Mouse (Mus musculus): ENCODE results near the gene Naglu. TPM values are rescaled to one million over a fixed set of nuclear protein-coding genes. Genes with fewer than 3 reads are reported as not detected.

The Naglu gene
- total RNA-seq, 2 experiments from 2014 or later, result 8.8 to 9.1 TPM

GRCm38 (mm10) chr11:101081659-101082058 lies 11.8 kb downstream of the Naglu start:
- intact Hi-C loops (cut with DNase I), result no loop called here
- DNase-seq (ENCODE audit: low spot score in 2 of 2), result no peak

DNA sequence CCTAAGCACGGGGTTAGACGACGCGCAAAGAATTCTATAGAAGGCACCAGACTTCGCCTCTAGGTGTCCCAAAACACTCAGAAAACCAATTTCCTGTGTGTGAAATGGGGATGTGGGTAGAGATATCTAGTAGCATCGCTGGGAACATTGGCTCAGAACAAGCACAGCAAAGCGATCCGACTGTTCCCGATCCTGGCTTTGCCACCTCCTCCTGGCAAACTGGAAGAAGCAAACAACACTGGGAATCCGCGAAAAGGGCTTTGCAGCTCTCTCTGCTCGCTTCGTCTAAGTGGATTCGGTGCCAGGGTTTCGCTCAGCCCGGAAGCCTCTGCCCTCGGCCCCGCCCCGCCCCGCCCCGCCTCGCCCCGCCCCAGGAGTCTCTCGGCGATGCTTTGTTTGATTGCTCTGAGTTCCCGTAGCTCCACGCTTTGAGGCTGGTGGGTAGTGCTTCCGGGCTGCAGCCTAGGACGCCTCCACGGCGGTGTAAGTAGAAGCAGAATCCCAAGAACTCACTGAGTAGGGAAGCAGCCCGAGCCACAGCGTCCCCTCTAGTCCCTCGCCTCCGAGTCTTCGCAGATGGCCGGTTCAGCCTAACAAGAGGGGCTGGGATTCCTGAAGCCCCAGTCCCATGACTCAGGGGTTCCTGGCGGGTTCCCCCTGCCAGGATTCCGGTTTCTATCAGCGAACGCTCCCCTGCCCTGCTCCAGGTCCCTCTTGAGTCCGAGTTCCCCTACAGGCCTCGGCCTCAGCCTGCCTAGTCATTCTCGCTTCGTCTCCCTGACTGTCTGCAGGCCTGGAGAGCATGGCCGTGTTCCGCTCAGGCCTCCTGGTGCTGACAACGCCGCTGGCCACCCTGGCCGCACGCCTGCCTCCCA lies 12.6 kb downstream of the Naglu start, which contains the start of gene Coasy:
Gene Coasy, plus strand, starts transcription at position 358 of the 875 bp plus-strand sequence.
- intact Hi-C loops (cut with DNase I), result no loop called here
- peak; percentile 89 to 91 for DNase-seq (ENCODE audit: low spot score in 2 of 2)

DNA sequence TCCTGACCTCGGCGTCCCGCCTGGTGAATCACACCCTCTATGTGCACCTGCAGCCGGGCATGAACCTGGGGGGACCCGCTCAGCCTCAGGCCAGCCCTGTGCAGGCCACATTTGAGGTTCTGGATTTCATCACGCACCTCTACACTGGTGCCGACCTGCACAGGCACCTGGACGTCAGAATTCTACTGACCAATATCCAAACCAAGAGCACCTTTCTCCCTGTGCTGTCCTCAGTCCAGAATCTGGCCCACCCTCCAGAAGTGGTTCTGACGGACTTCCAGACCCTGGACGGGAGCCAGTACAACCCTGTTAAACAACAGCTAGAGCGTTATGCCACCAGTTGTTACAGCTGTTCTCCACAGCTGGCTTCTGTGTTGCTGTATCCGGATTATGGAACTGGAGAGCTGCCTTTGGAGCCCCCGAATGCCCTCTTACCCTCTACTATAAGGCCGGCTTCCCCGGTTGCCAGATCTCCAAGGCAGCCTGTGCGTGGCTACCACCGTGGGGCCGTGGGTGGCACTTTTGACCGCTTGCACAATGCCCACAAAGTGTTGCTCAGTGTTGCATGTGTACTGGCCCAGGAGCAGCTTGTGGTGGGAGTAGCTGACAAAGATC lies 13.4 kb downstream of the Naglu start:
- intact Hi-C loops (cut with DNase I), result no loop called here
- no peak for DNase-seq (ENCODE audit: low spot score in 2 of 2)

DNA sequence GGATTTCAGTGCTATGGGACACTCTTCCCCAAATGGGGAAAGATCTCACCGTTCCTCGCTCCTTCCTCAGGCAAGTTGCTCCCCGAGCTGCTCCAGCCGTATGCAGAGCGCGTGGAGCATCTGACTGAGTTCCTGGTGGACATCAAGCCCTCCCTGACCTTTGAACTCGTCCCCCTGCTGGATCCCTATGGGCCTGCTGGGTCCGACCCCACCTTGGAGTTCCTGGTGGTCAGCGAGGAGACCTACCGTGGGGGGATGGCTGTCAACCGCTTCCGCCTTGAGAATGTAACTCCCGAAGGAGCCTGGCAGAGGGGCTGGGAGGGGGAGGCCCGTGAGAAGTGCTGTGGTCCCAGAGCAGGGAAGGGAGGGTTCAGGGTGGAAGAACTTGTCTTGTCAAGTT lies 14.4 kb downstream of the Naglu start:
- no peak for DNase-seq (ENCODE audit: low spot score in 2 of 2)
- intact Hi-C loops (cut with DNase I), result no loop called here

GRCm38 (mm10) chr11:101084811-101085210 lies 15.0 kb downstream of the Naglu start:
- intact Hi-C loops (cut with DNase I), result no loop called here
- no peak for DNase-seq (ENCODE audit: low spot score in 2 of 2)

DNA sequence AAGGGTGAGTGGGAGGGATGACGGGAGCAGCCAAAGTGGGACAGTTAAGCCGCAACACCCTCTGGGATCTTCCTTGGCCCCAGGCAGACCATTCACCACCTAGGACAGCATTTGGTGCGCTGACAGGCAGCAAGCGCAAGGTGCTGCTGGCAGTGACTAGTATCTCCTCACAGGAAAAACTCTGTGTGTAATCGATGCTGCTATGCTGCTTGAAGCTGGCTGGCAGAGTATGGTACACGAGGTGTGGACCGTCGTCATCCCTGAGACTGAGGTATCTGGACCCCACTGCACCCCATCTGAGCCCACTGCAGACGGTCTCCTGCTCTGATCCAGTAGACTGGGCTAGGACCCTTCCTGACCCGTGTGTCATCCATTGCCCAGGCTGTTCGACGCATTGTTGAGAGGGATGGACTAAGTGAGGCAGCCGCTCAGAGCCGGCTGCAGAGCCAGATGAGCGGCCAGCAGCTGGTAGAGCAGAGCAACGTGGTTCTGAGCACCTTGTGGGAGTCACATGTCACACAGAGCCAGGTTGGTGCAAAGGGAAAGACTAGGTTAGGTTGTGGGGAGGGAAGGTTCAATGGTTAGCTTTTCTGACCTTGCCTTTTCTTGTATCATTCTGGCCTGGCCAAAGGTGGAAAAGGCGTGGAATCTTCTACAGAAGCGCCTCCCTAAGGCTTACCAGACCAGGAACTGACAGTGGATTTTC lies 16.0 kb downstream of the Naglu start:
- no peak for DNase-seq (ENCODE audit: low spot score in 2 of 2)
- intact Hi-C loops (cut with DNase I), result no loop called here

DNA sequence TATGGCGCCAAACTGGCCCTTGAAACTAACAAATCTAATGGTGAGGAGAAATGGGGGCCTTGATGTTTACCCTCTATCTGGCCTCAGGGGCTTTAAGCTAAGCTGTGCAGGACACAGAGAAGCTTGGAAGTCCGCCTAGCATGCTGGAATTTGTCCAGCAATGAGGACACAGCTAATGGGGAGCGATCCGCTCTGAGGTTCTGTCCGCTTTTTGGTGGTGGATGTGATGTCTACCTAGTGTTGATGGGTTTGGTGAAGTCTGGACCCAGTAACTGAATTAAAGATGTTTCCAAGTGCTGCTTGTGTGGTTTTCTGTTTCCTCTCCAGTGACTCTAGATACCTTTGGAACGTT lies 16.5 kb downstream of the Naglu start:
- DNase-seq (ENCODE audit: low spot score in 2 of 2), result no peak
- intact Hi-C loops (cut with DNase I), result no loop called here

GRCm38 (mm10) chr11:101086756-101087681 lies 17.2 kb downstream of the Naglu start, which contains the start of gene Mlx:
Gene Mlx, plus strand, starts transcription at chr11:101087277.
- intact Hi-C loops (cut with DNase I), result no loop called here
- peak; percentile 91 to 93 for DNase-seq (ENCODE audit: low spot score in 2 of 2)

GRCm38 (mm10) chr11:101087682-101088055 lies 17.9 kb downstream of the Naglu start:
- DNase-seq (ENCODE audit: low spot score in 2 of 2), result no peak
- intact Hi-C loops (cut with DNase I), result no loop called here

DNA sequence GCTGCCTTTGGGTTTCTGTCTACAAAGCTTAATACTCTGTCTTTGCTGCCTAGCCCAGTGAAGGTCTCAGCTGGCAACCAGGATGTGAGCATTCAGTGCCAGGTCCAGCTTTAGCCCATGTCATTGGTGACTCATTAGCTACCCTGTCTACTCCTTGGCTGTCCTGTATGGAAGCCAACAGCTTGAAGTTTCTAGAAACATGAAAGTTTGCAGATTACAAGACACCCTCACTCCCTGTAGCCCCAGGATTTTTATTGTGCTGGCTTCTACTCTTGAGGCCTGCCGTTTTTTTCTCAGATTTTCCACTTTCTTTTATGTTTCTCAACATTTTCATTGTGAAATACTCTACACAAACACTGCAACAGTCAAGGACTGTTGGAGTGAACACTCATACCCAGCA lies 20.1 kb downstream of the Naglu start:
- DNase-seq (ENCODE audit: low spot score in 2 of 2), result no peak
- intact Hi-C loops (cut with DNase I), result no loop called here

DNA sequence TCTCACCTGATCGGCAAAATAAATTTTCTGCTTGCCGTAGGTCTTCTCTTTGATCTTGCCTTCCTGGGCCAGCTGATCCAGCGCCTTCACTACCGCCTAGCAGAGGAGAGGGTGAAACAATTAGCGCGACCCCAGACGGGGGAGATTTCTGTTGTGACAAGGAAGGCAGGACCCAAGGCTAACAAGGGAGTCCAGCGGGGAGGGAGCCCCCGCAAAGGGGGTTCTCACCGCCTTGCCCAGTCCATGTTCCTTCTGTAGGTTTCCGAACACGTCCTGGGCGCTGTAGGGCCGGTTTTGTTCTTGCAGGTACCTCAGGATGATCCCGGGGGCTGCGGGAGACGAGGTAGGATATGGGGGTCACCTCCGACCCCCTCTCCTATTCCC lies 25.1 kb downstream of the Naglu start:
- intact Hi-C loops (cut with DNase I), result loop anchor here (2.0 kb wide), 1 partner anchor 82 kb away; no protein-coding TSS in a partner anchor

GRCm38 (mm10) chr11:101095314-101096024 lies 25.7 kb downstream of the Naglu start, which contains the start of gene Psmc3ip:
Gene Psmc3ip, minus strand, starts transcription at chr11:101095436.
- intact Hi-C loops (cut with DNase I), result loop anchor here (2.0 kb wide), 1 partner anchor 81 kb away; no protein-coding TSS in a partner anchor
- DNase-seq (ENCODE audit: low spot score in 2 of 2), result peak; percentile 92 to 93

More for the DNA sequence above, 25.1 kb downstream of the Naglu start:
- no peak for DNase-seq (ENCODE audit: low spot score in 2 of 2)

GRCm38 (mm10) chr11:101098231-101098630 lies 28.4 kb downstream of the Naglu start:
- intact Hi-C loops (cut with DNase I), result no loop called here
- DNase-seq (ENCODE audit: low spot score in 2 of 2), result no peak

GRCm38 (mm10) chr11:101103011-101103410 lies 33.2 kb downstream of the Naglu start:
- intact Hi-C loops (cut with DNase I), result no loop called here
- no peak for DNase-seq (ENCODE audit: low spot score in 2 of 2)

GRCm38 (mm10) chr11:101109351-101109750 lies 39.5 kb downstream of the Naglu start:
- intact Hi-C loops (cut with DNase I), result no loop called here
- DNase-seq (ENCODE audit: low spot score in 2 of 2), result no peak

DNA sequence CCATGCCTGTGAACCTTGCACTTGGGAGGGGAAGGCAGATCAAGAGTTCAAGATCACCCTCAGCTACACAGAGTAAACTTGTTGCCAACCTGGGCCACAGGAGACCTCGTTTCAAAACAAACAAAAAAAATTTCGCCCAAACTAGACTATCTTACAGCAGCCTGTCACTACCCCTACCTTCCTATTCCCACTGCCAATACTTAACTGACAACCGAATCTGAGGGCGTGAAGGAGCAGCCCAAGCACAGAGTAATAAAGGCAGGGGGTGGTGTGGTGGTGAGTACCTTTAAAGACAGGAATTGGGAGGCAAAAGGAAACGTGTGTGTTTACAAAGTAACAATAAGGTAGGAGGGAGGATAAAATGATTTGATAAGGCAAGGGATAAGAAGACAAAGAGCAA lies 40.9 kb downstream of the Naglu start:
- no peak for DNase-seq (ENCODE audit: low spot score in 2 of 2)

GRCm38 (mm10) chr11:101111178-101111577 lies 41.4 kb downstream of the Naglu start:
- intact Hi-C loops (cut with DNase I), result no loop called here
- DNase-seq (ENCODE audit: low spot score in 2 of 2), result no peak

More for the DNA sequence above, 40.9 kb downstream of the Naglu start:
- intact Hi-C loops (cut with DNase I), result no loop called here

DNA sequence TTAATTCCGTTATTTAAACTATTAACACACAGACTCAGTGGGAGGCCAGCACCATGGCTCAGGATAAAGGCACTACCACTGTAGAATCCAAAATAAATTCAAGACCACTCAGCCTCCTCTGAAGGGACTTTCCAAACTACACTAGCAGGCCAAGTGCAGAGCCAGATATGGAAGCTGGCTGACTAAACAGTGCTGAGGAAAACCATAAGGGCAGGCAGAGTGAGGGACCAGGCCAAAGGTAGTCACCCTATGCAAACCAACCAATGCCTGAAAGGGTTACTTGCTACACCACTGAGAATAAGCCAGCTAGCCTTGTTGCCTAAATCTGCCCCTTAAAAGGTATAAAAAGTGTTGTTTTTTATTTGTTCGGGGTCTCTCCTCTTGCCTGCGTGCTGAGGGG lies 42.4 kb downstream of the Naglu start:
- DNase-seq (ENCODE audit: low spot score in 2 of 2), result no peak
- intact Hi-C loops (cut with DNase I), result no loop called here

- intact Hi-C loops (cut with DNase I), result no loop called here
- no peak for DNase-seq (ENCODE audit: low spot score in 2 of 2)
Measured at GRCm38 (mm10) chr11:101115564-101115963, 45.8 kb downstream of the Naglu start.
